Mouse (Mus musculus) CH12.LX (cell line): ENCODE data around the gene Adam17.

Experiments used
- ELF1 ChIP-seq: IDR thresholded peaks from 2 replicates; pipeline ENCODE4 v1.6.1; 2014; ENCODE audit warnings: low read depth, mild to moderate bottlenecking, inconsistent platforms, low read length, improper control_type of control experiment
- POLR2AphosphoS2 ChIP-seq: IDR thresholded peaks from 2 replicates; pipeline ENCODE4 v1.6.1; 2011; ENCODE audit warnings: low read depth, low read length, improper control_type of control experiment

GRCm38 (mm10) chr12:21416506-21416905, 43.1 kb upstream of the Adam17 start:
- TF ChIP-seq POLR2AphosphoS2 (no peak), ELF1 (no peak)
